Mouse (Mus musculus): ENCODE results near the gene Heatr5b.
"Not testable (repeated sequence)": the region's sequence is repeated elsewhere in the genome, so short reads cannot be mapped to it uniquely, and the experiment has no call there.

Heatr5b gene

DNA sequence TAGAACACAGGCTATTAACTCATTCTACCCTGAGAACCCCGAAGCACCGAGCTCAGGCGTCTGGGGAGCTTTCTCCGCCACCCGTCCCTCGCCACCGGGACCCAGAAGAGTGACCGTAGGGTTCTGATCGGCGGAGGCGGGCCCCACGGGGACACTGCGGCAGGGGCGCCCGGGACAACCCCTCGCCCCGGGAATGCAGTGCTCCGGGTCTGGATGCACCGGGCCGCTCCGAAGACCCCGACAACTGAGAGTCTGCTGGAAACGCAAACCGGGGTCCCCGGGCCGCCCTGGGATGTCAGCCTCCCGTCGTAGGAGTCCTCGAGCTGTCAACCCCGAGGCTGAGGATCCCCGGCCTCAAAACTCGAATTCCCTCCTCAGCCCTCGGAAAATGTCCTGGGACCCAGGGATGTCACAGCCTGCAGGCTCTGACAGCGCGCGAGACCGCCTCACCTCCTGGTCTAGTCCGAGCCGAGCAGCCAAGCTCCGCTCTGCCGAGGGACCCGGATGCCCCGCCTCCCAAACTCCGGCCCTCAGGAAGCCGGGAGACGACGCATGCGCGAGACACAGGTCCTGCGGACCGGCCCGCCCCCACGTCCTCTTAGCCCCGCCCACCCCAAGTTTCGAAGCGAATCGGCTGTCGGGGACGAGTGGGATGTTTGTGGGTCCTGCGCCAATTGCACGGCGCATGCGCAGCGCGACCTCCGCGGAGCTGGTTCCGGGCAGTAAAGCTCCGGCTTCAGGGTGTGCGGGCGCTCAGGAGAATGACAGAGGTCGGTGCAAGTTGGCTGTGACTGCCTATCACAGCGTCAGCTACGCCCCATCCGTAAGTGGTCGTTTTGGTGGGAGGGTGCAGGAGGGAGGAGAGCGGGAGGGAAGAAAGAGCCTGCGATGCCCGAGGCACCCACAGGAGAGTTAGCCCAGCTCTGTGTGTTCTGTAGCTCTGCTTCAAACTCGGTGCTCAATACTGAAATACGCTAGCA, at the start of gene Heatr5b, which contains the start of gene Gpatch11:
Gene Heatr5b, minus strand, starts transcription at position 509 of the 980 bp plus-strand sequence.
Gene Gpatch11, plus strand, starts transcription at position 712 of the 980 bp plus-strand sequence.
- DNase-seq (ENCODE audit: low spot score in 2 of 2) = peak; percentile 99 to 100

DNA sequence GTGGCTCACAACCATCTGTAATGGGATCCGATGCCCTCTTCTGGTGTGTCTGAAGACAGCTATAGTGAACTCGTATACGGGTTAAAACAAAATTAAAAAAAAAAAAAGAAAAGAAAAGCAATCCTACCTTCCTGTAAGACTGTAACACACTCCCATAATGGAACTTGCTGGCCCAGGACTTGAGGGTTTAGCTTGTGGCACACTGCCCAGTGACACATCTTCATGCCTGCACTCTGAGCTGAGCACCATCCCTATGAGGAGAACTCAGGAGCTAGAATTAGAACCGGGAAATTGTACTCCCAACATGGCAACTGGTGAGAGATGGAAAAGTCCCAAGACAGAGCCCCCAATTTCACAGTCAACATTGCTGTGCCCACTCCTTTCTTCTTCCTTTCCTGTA, 48.1 kb upstream of the Heatr5b start:
- DNase-seq (ENCODE audit: low spot score in 2 of 2) = no peak

GRCm38 (mm10) chr17:78882401-78883112, 47.4 kb upstream of the Heatr5b start, which contains the start of gene Eif2ak2:
Gene Eif2ak2, minus strand, starts transcription at chr17:78882573.
- DNase-seq (ENCODE audit: low spot score in 2 of 2) = peak; percentile 82 to 89

DNA sequence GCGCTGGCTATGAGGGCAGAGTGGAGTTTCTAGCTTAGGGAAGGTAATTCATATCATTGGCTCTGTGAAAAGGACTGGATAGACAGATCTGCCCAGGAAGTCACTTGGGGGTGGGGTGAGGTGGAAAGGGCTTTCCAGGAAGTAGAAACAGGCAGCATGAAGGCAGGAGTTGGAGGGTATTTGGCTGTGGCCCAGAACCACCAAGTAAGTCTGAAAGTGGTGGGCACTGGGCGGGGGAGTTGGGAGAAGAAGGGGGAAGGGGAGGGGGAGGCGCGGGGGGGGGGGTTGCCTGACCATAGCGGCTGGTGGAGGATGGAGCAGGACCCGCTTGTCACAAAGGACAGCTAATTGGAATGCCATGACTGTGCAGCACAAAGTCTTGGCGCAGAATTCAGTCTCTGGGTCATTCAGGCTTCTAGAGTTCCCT, 46.7 kb upstream of the Heatr5b start:
- DNase-seq (ENCODE audit: low spot score in 2 of 2) = no peak

- no peak for DNase-seq (ENCODE audit: low spot score in 2 of 2)
Observed at GRCm38 (mm10) chr17:78873886-78874285, 38.7 kb upstream of the Heatr5b start.

- no peak for DNase-seq (ENCODE audit: low spot score in 2 of 2)
Observed at GRCm38 (mm10) chr17:78856243-78856642, 21.1 kb upstream of the Heatr5b start.

DNA sequence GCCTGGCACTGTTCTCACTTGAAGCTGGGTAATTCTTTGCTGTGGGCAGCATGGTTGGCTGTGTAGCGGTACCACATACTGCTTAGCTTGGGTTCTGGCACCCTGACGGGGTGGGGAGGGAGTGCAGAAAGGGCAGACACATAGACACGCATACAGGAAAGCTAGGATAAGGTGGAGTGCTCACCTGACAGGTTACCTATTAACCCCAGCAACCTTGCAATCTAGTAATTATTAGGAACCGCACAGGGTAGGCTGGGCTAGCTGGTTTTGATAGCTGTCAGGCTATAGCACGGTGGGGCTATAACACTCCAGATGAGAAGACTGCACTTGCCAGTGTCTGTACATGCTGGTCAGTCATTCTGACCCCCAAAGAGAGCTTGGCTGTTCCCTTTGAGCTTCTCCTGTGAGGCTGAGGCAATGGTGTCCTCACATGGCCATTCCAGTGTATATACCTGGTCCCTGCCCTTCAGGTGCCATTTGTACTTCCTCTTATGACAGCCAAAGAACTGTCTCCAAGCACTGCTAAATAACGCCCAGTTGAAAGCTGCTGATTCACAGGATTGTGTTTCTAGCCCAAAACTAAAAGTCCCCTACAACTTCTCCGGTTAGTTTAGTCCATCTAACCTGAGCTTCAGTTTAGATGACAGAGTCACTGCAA, 7.2 kb upstream of the Heatr5b start:
- no peak for DNase-seq (ENCODE audit: low spot score in 2 of 2)

DNA sequence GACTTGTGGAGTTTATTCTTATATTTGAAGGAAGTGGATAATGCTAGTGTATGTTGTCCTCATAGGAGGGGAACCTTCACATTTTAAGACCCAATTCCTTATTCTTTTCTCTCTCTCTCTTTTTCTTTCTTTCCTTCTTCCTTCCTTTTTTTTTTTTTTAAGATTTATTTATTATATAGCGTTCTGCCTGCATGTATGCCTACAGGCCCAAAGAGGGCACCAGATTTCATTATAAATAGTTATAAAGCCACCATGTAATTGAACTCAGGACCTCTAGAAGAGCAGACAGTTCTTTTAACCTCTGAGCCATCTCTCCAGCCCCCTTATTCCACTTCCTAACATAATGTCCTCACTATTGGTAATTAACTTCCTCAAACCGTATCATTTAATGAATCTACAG, 892 bp upstream of the Heatr5b start:
- no peak for DNase-seq (ENCODE audit: low spot score in 2 of 2)

- no peak for DNase-seq (ENCODE audit: low spot score in 2 of 2)
Observed at GRCm38 (mm10) chr17:78824346-78824745, 10.8 kb downstream of the Heatr5b start.

GRCm38 (mm10) chr17:78809582-78809981, 25.6 kb downstream of the Heatr5b start:
- no peak for DNase-seq (ENCODE audit: low spot score in 2 of 2)

- DNase-seq (ENCODE audit: low spot score in 2 of 2) = no peak
Observed at GRCm38 (mm10) chr17:78809019-78809418, 26.1 kb downstream of the Heatr5b start.

DNA sequence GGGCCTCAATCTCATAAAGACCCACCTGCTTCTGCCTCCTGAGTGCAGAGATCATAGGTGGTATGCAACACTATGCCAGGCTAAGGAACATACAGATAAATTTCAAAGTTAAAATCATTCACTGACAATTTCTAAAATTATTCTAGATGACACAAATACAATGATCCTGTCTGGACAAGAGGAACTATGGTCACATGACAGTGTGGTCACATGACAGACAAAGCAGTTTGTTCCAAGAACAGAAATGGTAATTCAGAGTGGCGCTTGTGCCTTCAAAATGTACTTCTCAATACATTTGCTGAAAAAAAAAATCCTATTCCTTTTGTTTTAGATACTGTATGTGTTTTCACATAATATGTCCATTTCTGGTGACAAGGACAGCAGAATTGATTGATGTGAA, 37.9 kb downstream of the Heatr5b start:
- no peak for DNase-seq (ENCODE audit: low spot score in 2 of 2)

DNA sequence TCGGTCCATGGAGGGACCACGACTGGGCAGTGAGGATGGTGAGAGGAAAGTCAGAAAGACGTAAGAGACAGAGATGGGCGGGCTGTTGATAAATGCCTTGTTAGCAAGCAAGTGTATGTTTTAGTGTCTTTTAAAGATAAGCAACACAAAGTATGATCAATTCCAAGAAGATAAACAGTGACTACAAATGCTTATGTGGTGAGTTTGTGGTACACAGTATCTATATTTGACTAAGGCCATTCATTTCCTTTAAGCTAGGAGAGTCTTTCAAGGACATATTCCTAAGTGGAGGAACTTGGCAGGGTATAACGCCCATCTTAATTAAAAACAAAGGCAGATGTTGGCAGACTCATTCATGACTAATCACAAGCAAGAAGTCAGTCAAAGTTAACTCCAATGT, 40.8 kb downstream of the Heatr5b start:
- DNase-seq (ENCODE audit: low spot score in 2 of 2) = no peak

GRCm38 (mm10) chr17:78792122-78792521, 43.0 kb downstream of the Heatr5b start:
- DNase-seq (ENCODE audit: low spot score in 2 of 2) = no peak

DNA sequence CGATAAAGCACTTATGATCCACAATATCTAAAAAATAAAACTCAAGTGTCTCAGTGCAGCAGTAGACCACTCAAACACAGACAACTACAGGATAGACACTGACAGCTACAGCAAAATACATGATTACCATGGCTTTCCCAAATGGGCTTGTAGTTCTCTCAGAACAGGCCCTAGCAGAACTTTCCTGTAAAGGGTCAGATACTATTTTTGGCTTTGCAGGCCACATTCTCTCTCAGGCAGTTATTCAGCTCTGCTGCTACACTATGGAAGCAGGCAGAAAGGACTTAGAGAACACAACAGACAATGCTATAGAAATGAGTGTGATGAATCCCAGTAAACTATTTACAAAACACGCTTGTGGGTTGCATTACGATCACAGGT, 43.5 kb downstream of the Heatr5b start:
- no peak for DNase-seq (ENCODE audit: low spot score in 2 of 2)

DNA sequence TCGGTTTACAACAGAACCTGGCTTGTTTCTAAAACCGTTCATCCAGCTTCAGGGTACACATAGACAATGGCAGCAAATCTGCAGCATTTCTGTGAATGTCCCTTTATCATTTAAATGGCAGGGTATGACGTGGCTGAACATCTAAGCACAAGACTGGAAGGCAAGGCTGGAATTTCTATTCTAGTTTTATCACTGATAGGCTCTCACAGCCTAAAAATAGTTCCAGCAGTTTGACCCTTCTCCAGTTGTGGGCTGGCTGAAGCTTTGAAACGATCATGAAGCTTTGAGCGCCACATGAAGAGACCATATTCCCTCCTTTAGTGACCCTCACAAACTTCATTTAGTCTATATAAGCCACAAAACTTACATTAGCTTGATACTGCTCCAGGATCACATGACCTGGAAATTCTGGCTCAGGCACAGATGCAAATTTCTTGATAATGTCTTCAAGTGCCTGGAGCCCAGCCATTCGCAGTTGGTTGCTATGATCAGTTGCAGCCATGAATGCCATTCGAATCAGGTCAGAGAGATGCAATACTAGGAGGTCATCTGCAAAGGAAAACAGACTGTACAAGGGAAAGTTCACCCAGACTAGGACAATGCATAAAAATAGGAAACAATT, 44.0 kb downstream of the Heatr5b start:
- no peak for DNase-seq (ENCODE audit: low spot score in 2 of 2)

- not testable (repeated sequence) for DNase-seq (ENCODE audit: low spot score in 2 of 2)
Observed at GRCm38 (mm10) chr17:78788273-78788672, 46.9 kb downstream of the Heatr5b start.

DNA sequence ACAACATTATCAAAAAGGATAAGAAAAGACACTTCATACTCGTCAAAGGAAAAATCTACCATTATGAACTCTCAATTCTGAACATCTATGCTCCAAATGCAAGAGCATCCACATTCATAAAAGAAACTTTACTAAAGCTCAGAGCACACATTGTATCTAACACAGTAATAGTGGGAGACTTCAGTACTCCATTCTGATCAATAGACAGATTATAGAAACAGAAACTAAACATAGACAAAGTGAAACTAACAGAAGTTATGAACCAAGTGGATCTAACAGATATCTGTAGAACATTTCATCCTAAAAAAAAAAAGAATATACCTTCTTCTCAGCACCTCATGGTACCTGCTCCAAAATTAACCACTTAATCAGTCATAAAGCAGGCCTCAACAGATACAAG, 56.4 kb downstream of the Heatr5b start:
- DNase-seq (ENCODE audit: low spot score in 2 of 2) = no peak

DNA sequence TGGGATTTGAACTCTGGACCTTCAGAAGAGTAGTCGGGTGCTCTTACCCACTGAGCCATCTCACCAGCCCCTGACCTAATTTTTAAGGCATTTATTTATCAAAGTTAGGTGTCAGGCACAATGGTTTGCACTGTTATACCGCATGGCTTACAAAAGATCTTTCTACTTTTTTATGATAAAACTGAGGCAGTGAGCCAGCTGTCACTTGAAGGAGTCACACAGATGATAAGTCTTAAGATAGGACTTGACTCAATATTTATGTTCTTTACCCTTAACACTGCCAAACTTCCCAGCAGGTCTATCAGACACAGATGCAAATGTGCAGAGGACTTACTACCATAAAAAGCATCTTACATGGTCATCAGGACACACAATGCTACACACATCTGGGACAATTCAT, 62.8 kb downstream of the Heatr5b start:
- DNase-seq (ENCODE audit: low spot score in 2 of 2) = no peak

DNA sequence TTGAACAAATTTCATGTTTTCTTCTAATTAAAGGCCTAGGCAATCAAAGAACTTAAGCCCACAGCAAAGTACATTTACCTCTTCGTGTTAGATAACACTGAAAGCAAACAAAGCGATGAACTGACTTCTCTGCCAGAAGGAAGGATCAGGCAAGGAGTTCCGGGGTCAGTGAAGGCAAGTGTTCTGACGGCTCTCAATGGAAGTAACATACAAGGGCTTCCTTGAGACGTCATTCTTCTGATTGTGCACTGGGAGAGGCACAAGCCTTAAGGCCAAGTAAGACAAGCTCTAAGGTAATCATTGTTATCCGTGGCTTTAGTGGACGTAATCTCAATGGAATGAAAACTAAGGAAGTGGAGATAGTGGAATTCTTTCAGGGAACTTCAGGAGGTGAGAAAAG, 64.2 kb downstream of the Heatr5b start:
- no peak for DNase-seq (ENCODE audit: low spot score in 2 of 2)

DNA sequence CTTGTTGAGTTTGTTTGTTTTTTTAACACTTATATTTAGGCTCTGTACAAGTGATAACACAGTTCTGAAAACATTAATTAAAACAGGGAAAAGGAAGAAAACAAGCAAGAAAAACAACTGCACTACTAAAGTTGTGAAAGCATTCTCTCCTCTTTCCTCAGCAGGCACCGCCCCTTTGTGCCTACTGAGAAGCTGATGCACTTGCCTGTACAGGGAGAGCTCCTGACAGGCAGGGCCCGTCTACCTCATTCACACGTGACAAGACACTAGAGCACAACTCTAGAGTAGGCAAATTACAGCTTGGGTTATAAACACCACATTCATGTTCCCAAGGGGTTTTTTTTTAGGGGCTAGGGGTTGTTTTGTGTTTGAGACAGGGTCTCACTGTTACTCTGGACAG, 65.8 kb downstream of the Heatr5b start:
- DNase-seq (ENCODE audit: low spot score in 2 of 2) = no peak

DNA sequence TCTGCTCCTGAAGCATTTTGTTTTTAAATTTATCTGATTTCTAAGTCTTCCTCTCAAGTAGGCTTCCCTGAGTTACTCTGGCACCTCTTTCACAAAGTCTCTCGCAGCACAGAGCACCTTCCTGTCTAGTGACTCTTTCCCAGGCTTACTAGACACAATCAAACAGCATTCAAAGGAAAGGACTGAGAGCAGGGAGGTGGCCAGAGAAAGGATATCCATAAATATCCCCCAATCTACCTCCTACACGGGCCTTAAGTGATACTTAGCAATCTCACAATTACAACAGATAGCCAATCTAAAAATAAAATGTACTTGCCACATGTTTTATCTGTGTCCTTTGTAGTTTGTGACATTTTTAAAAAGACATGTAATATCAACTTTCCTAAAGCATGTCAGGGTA, 66.2 kb downstream of the Heatr5b start:
- DNase-seq (ENCODE audit: low spot score in 2 of 2) = no peak
